Mouse (Mus musculus) cerebellum, postnatal 14 days (tissue): ENCODE results near the gene Rab42.
A peak's percentile ranks its signal among the peaks of the same experiment; 100 is the strongest.

Source experiments
- DNase-seq, 2 experiments: peaks; one replicate each; pipeline ENCODE4 v3.0.0; 2021; ENCODE audit warnings: mixed read lengths in 2 of 2

The Rab42 gene

GRCm38 (mm10) chr4:132302939-132303479 is at the start of gene Rab42:
TSS of gene Rab42 (minus strand) at chr4:132303385.
- DNase-seq: peak; percentile 34 to 62

- DNase-seq: peak; percentile 26 to 30
Measured at GRCm38 (mm10) chr4:132352739-132353138, 49.6 kb upstream of the Rab42 start.

- no peak for DNase-seq
Measured at GRCm38 (mm10) chr4:132351401-132351800, 48.2 kb upstream of the Rab42 start.

- no peak for DNase-seq
Measured at GRCm38 (mm10) chr4:132350854-132351253, 47.7 kb upstream of the Rab42 start.

- no peak for DNase-seq
Measured at GRCm38 (mm10) chr4:132350123-132350740, 47.0 kb upstream of the Rab42 start.

- no peak for DNase-seq
Measured at GRCm38 (mm10) chr4:132349495-132350122, 46.4 kb upstream of the Rab42 start.

- no peak for DNase-seq
Measured at GRCm38 (mm10) chr4:132346661-132347060, 43.5 kb upstream of the Rab42 start.

- no peak for DNase-seq
Measured at GRCm38 (mm10) chr4:132346261-132346660, 43.1 kb upstream of the Rab42 start.

GRCm38 (mm10) chr4:132345843-132346212 is 42.6 kb upstream of the Rab42 start:
- no peak for DNase-seq

GRCm38 (mm10) chr4:132345135-132345842 is 42.1 kb upstream of the Rab42 start:
- DNase-seq: peak; percentile 99

GRCm38 (mm10) chr4:132344403-132345134 is 41.4 kb upstream of the Rab42 start:
- DNase-seq: no peak

GRCm38 (mm10) chr4:132341451-132341850 is 38.3 kb upstream of the Rab42 start:
- no peak for DNase-seq

- peak; percentile 59 to 81 for DNase-seq
Measured at GRCm38 (mm10) chr4:132338943-132339342, 35.8 kb upstream of the Rab42 start.

GRCm38 (mm10) chr4:132332880-132333279 is 29.7 kb upstream of the Rab42 start:
- no peak for DNase-seq

GRCm38 (mm10) chr4:132331960-132332359 is 28.8 kb upstream of the Rab42 start:
- no peak for DNase-seq

GRCm38 (mm10) chr4:132329835-132330354 is 26.7 kb upstream of the Rab42 start:
- no peak for DNase-seq

GRCm38 (mm10) chr4:132329115-132329834 is 26.1 kb upstream of the Rab42 start, which contains the start of gene Trnau1ap:
TSS of gene Trnau1ap (minus strand) at chr4:132329538.
- DNase-seq: peak; percentile 92

- DNase-seq: no peak
Measured at GRCm38 (mm10) chr4:132328391-132328982, 25.3 kb upstream of the Rab42 start.

GRCm38 (mm10) chr4:132326481-132326880 is 23.3 kb upstream of the Rab42 start:
- no peak for DNase-seq

- no peak for DNase-seq
Measured at GRCm38 (mm10) chr4:132315711-132316110, 12.5 kb upstream of the Rab42 start.

GRCm38 (mm10) chr4:132312627-132313026 is 9.4 kb upstream of the Rab42 start:
- DNase-seq: no peak

GRCm38 (mm10) chr4:132311801-132312200 is 8.6 kb upstream of the Rab42 start:
- no peak for DNase-seq
